Mouse (Mus musculus): ENCODE measurements around the gene Bcl2l1.

DNA sequence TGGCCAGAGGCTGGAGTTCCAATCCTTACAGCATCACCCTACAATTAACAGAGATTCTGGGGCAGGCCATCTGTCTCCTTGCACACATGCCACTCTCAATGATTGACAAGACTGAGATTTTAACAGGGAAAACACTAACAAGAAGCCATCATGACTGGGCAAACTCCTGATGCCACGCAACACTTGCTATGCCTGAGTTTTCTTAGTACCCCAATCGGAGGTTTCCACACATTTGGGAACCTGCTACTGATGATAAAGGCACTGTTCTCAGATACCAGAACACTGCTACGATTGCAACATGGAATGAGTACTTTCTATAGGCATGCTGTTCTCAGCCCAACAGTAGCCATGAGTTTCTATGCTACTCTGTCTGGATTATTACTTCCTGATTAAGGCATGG, 5.0 kb downstream of the Bcl2l1 start:
- TF ChIP-seq CTCF (IDR thresholded peaks at IDR 0.05; ENCODE audit: insufficient read depth, low read length) (no peak), POLR2A (IDR thresholded peaks at IDR 0.05; ENCODE audit: borderline replicate concordance, extremely low read depth, low read depth, low read length) (no peak)

Data from lung, adult 2 months (tissue).